Mouse (Mus musculus) lung, embryonic 16.5 days (tissue): ENCODE data around the gene Map1a. TPM values are rescaled to one million over a fixed set of nuclear protein-coding genes. Genes with fewer than 3 reads are reported as not detected.

Experiments used
- ATAC-seq: fragments of 200-750 bp; cut with Nextera tagmentation; 2 replicates; pipeline ENCODE4 v1.8.0; 2017; ENCODE audit warnings: low read depth, mild to moderate bottlenecking, moderate library complexity
- H3K27ac ChIP-seq: fragments of 300-500 bp; sonication (generic); 2 replicates; pipeline ENCODE4 v1.5.1; 2014; ENCODE audit warnings: mild to moderate bottlenecking, control low read depth, low read length
- H3K27me3 ChIP-seq: fragments of 300-500 bp; sonication (generic); 2 replicates; pipeline ENCODE4 v1.6.1; 2014; ENCODE audit warnings: low read depth, low read length, mixed read lengths; ENCODE audit not compliant: control insufficient read depth, insufficient read depth
- H3K36me3 ChIP-seq: fragments of 300-500 bp; sonication (generic); 2 replicates; pipeline ENCODE4 v1.6.1; 2014; ENCODE audit warnings: low read length; ENCODE audit not compliant: control insufficient read depth, insufficient read depth
- H3K4me1 ChIP-seq: fragments of 300-500 bp; sonication (generic); replicated peaks from 2 replicates; pipeline ENCODE4 v1.6.1; 2014; ENCODE audit warnings: low read length, mixed read lengths; ENCODE audit not compliant: control insufficient read depth, insufficient read depth
- H3K4me2 ChIP-seq: fragments of 300-500 bp; sonication (generic); 2 replicates; pipeline ENCODE4 v1.6.1; 2014; ENCODE audit warnings: low read depth, low read length, control low read depth
- H3K4me3 ChIP-seq: fragments of 300-500 bp; sonication (generic); 2 replicates; pipeline ENCODE4 v1.5.1; 2014; ENCODE audit warnings: mild to moderate bottlenecking, low read length, control low read depth
- H3K9ac ChIP-seq: fragments of 300-500 bp; sonication (generic); 2 replicates; pipeline ENCODE4 v1.6.1; 2014; ENCODE audit warnings: low read length, control low read depth
- H3K9me3 ChIP-seq: fragments of 300-500 bp; sonication (generic); 2 replicates; pipeline ENCODE4 v1.6.1; 2016; ENCODE audit warnings: low read length; ENCODE audit not compliant: control insufficient read depth
- WGBS: fragments of 180-500 bp; shearing (Covaris S2); extraction: QIAGEN DNeasy Blood & Tissue Kit; methylation state at CpG from one replicate; pipeline ENCODE4 v1.1.7; 2014; 5-methylcytosine and 5-hydroxymethylcytosine counted together
- polyA plus RNA-seq: library from polyadenylated mRNA; unstranded; fragments of >200 nt; fragmentation: Nextera tagmentation; extraction: Ambion mirVana; gene quantifications from 2 replicates; pipeline ENCODE4 v1.2.1, GENCODE M21; 2015

Gene Map1a
- polyA plus RNA-seq, result 2.4 and 2.6 TPM in 2 replicates

DNA sequence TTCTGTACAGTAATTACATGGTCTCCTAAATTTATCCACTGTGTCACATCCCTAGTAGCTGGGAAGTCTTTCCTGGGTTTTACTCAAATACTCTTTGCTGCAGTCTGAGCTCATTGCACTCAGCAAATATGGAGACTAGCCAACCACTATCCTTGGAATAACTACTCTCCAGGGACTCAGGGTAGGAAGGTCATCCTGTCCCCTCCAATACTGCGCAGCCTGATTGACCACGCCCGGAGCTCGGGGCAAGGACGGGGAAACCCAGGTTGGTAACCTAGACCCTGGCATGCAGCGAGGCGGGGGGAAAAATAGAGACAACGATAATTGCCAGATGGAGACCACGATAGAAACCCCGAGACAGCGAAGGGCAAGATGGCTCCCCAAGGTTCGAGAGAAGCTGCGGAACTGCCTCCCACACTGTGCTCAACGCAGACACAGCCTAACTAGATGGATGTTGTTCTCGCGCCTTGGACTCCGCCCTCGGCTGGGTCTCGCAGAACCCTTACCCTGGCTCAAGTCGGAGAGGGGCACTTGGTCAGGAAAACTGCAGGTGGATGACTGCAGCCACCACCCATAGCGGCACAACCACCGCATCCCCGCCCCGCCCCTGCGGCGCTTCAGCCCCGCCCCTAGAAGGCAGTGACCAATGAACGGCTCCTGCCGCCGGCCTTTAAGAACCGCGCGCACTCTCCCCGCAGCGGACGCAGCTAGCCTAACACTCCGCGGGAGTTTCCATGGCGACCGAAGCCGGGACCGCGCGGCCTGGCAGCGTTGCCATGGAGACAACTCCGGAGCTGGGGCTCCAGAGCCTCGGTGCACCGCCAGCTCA, at the start of gene Map1a:
Gene Map1a, plus strand, starts transcription at position 700 of the 829 bp plus-strand sequence.
- Histone ChIP-seq H3K36me3 (no peaks in the 10 kb centered on the region), H3K9ac (peak within 1 kb of the TSS; percentile 25; the same call in 1 of the 2 replicates), H3K27me3 (peaks cover 21% of the 10 kb centered on the region), H3K4me1 (peaks cover 13% of the 10 kb centered on the region), H3K4me3 (peak within 1 kb of the TSS; percentile 57), H3K9me3 (no peaks in the 10 kb centered on the region), H3K27ac (no peak within 1 kb of the TSS), H3K4me2 (peak within 1 kb of the TSS; percentile 90)
- peak; percentile 98 for ATAC-seq
- WGBS, result 1% methylated on average over 48 of the region's 48 CpGs

DNA sequence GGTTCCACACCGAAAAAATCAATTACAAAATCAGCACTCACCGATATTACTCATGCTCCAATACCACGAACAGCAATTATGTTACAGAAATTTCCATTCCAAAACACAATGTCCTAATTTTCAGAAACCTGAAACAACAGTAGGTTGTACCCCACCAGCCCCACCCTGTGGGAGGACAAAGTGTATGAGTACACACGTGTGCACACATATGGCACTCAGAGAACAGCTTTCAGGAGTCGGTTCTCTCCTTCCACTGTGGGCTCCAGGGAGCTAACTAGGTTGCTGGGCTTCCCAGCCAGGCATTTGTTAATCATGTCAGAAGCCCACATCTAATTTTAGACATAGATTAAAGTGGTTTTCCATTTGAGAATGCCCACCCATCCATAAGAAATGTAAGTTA, 45.3 kb upstream of the Map1a start:
- Histone ChIP-seq H3K36me3 (peaks cover 17% of the 10 kb centered on the region; the same call in 1 of the 2 replicates), H3K4me3 (no peak overlapping the region), H3K4me2 (no peak overlapping the region), H3K9ac (no peak overlapping the region), H3K9me3 (no peaks in the 10 kb centered on the region), H3K27ac (no peak overlapping the region), H3K27me3 (no peaks in the 10 kb centered on the region), H3K4me1 (no peaks in the 10 kb centered on the region)
- no peak for ATAC-seq
- WGBS, result 87% methylated on average over 5 of the region's 5 CpGs

DNA sequence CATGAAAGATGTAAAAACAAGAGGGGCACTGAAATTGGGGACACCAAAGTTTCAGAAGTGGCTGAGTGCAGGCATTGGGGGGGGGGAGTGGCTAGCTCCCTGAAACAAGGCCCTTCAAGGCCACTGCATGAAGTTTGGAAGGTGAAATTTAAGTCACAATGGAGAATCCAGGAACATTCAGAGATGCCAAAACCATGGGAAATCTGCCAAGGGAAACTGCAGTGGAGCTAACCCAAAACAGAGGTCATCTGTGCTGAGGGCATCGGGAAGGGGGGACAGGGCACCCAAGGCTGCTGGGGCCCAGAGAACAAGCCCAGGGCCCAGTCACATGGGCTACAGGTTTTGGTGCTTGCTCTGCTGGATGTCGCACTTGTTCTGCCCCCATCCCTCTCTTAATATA, 39.6 kb upstream of the Map1a start:
- Histone ChIP-seq H3K4me3 (no peak overlapping the region), H3K36me3 (peaks cover 43% of the 10 kb centered on the region), H3K27me3 (no peaks in the 10 kb centered on the region), H3K4me1 (no peaks in the 10 kb centered on the region), H3K4me2 (no peak overlapping the region), H3K9ac (no peak overlapping the region), H3K27ac (no peak overlapping the region), H3K9me3 (no peaks in the 10 kb centered on the region)
- no peak for ATAC-seq
- WGBS, result 90% methylated on average over 2 of the region's 2 CpGs

DNA sequence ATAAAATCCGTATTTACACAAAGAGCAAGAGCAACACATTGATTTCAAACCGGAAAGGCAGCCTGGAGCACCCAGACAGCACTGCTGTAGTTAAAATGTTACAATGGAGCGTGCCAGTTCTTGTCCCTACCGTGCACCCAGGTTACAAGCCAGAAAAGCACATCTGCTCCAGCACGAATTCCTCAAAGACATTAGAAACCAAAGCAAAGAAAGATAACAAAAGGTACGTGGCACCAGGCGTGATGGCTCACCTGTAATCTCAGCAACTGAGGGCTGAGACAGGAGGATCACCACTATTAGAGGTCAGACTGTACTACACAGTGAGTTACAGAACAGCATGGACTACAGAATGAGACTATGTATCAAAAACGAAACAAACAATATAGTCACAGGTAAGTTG, 21.0 kb upstream of the Map1a start:
- H3K9ac ChIP-seq, result no peak overlapping the region
- H3K27ac ChIP-seq, result no peak overlapping the region
- no peak for ATAC-seq
- no peaks in the 10 kb centered on the region for H3K9me3 ChIP-seq
- no peaks in the 10 kb centered on the region for H3K27me3 ChIP-seq
- H3K4me2 ChIP-seq, result no peak overlapping the region
- H3K4me3 ChIP-seq, result no peak overlapping the region
- peaks cover 6% of the 10 kb centered on the region; the same call in 1 of the 2 replicates for H3K4me1 ChIP-seq
- WGBS, result 77% methylated on average over 8 of the region's 8 CpGs
- peaks cover 6% of the 10 kb centered on the region for H3K36me3 ChIP-seq

DNA sequence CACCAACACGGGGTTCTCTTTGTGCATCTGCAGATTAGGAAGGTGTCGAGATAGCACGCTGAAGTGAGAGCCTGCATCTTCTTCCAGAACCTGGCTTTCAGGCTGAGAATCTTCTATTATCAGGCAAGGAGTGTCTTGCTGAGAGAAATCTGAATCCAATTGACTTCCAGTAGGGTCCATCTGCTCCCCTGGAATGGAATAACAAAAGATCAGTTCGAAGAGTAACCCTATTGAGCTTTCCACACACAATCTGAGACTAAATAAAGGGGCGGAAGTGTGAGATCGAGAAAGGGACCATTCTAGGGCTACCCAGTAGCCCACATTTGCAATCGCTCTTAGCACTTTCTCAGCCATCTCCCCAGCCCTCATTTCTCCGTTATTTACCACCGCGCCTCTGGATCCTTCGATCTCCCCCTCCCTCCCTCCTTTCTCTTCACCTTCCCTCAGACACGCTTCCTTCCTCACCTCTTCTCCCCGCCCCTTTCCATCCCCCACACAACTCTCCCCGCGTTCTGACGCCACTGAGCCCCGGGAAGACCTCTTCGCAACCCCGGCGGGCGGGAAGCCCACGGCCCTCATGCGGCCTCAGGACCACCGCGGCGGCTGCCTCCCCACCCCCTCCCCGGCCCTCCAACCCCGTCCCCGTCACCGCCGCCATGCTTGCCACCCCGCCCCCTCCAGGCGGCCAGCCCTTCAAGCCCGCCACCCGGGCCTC, 18.7 kb upstream of the Map1a start:
- Histone ChIP-seq H3K4me2 (peak overlapping the region; percentile 59), H3K27me3 (no peaks in the 10 kb centered on the region), H3K4me3 (peak overlapping the region; percentile 79), H3K4me1 (peaks cover 6% of the 10 kb centered on the region; the same call in 1 of the 2 replicates), H3K9ac (peak overlapping the region; percentile 81), H3K27ac (peak overlapping the region; percentile 56), H3K36me3 (peaks cover 6% of the 10 kb centered on the region), H3K9me3 (no peaks in the 10 kb centered on the region)
- peak; percentile 82 for ATAC-seq
- WGBS, result 1% methylated on average over 26 of the region's 35 CpGs

DNA sequence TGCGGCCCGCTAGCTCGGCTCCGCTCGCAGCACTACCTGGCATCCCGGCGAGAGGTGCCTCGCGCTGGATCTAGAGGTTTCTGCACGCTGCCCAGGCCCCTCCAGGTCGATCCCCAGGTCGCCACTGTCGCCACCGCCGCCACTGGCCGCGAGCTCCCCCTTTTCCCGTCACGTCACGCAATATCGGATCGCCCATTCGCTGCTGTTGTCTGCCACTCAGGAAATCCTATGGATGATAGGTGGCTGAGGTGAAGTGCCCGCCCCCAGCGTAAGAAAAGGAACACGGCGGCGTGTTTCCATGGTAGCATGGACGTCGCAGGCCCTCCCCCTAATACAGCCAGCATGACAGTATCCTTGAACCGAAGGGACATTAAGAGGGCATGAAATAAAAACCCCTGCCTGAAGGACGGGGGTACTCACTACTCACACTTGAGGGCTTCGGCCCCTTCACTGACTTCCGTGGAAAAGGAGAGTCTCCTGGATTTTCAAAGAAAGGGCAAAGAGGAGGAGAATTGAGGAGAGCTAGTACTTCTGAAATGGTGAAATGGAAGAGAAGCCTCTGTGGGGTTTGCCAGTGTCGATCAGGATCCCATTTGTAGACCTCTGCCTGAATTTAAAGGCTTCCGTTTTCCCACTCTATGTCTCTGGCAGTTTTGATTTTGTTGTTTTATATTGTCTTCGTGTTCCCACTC, 18.0 kb upstream of the Map1a start, which contains the start of gene Trp53bp1:
Gene Trp53bp1, minus strand, starts transcription at position 172 of the 692 bp plus-strand sequence.
- WGBS, result under 1% methylated on average over 37 of the region's 37 CpGs
- H3K4me2 ChIP-seq, result peak within 1 kb of the TSS; percentile 68
- peaks cover 6% of the 10 kb centered on the region; the same call in 1 of the 2 replicates for H3K4me1 ChIP-seq
- no peaks in the 10 kb centered on the region for H3K9me3 ChIP-seq
- no peaks in the 10 kb centered on the region for H3K27me3 ChIP-seq
- H3K9ac ChIP-seq, result peak within 1 kb of the TSS; percentile 81
- peaks cover 6% of the 10 kb centered on the region for H3K36me3 ChIP-seq
- peak; percentile 100 for ATAC-seq
- H3K27ac ChIP-seq, result peak within 1 kb of the TSS; percentile 56
- peak within 1 kb of the TSS; percentile 79 for H3K4me3 ChIP-seq

DNA sequence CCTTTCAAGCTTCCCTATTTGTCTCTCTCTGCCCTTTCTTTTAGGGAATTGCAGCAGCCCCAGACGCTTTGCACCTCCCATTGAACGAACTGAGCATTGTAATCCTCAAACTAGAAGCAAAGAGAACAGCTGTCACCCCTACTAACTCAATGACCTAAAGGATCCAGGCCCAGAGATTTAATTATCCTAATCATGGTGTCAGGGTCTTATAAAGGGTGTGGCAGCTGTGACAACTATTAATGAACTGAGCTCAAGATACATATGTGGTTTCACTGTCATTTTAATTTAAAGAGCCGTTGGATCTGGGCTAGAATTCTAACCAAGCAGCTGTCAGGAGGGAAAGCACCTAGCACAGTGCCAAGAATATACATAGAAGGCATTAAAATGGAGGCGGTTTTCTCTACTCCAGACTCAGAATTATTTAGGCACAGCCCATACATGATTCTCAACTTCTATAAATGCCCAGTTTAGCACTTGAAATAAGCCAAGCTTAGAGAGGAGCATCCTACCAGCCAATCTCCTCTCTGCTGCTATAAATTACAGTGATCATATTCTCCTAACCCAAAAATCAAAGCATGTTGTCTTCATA, 17.4 kb upstream of the Map1a start:
- no peaks in the 10 kb centered on the region for H3K9me3 ChIP-seq
- H3K9ac ChIP-seq, result peak overlapping the region; percentile 43; the same call in 1 of the 2 replicates
- no peak overlapping the region for H3K27ac ChIP-seq
- WGBS, result 18% methylated on average over 4 of the region's 4 CpGs
- peak overlapping the region; percentile 68 for H3K4me2 ChIP-seq
- H3K27me3 ChIP-seq, result no peaks in the 10 kb centered on the region
- H3K36me3 ChIP-seq, result peaks cover 6% of the 10 kb centered on the region
- H3K4me3 ChIP-seq, result peak overlapping the region; percentile 79; the same call in 1 of the 2 replicates
- no peak for ATAC-seq
- H3K4me1 ChIP-seq, result peaks cover 6% of the 10 kb centered on the region; the same call in 1 of the 2 replicates

DNA sequence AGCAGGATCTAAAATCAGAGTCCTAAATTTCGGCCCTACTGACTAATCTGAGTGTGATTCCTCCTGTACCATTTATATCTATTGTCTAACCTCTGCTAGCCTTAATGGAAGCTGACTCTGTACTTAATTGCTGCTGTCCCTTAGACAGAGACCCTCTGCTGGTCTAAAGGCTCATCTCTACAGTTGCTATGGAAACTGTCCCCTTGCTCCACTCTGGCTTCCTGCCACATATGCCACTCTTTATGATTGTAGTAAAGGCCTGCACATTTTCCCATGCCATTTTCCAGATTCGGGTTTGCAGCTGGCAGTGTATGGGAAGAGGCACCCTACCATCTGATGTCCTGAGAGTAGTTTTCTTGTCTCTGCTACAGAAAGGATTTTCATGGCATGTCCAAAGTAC, 1.6 kb upstream of the Map1a start:
- Histone ChIP-seq H3K4me1 (peaks cover 9% of the 10 kb centered on the region), H3K9me3 (no peaks in the 10 kb centered on the region), H3K9ac (no peak overlapping the region), H3K27me3 (peaks cover 21% of the 10 kb centered on the region), H3K4me2 (no peak overlapping the region), H3K4me3 (no peak overlapping the region), H3K27ac (no peak overlapping the region), H3K36me3 (no peaks in the 10 kb centered on the region)
- ATAC-seq, result no peak
- WGBS, result 52% methylated on average over 2 of the region's 2 CpGs
